Mouse (Mus musculus) lung, embryonic 14.5 days (tissue): ENCODE measurements around the gene Trappc2. TPM values are rescaled to one million over a fixed set of nuclear protein-coding genes. Genes with fewer than 3 reads are reported as not detected.
A peak's percentile ranks its signal among the peaks of the same experiment; 100 is the strongest.

Experiments
- ATAC-seq: fragments of 200-750 bp; cut with Nextera tagmentation; 2 replicates; pipeline ENCODE4 v1.8.0; 2017; ENCODE audit warnings: mild to moderate bottlenecking, moderate TSS enrichment, moderate library complexity; ENCODE audit not compliant: insufficient read depth
- DNase-seq: peaks from one replicate; pipeline ENCODE4 v3.0.0-alpha.2; 2015
- H3K27ac ChIP-seq: fragments of 300-500 bp; sonication (generic); 2 replicates; pipeline ENCODE4 v1.5.1; 2014; ENCODE audit warnings: low read depth, mild to moderate bottlenecking, moderate library complexity
- H3K27me3 ChIP-seq: fragments of 300-500 bp; sonication (generic); 2 replicates; pipeline ENCODE4 v1.6.1; 2014; ENCODE audit warnings: low read length, control low read depth; ENCODE audit not compliant: insufficient read depth
- H3K36me3 ChIP-seq: fragments of 300-500 bp; sonication (generic); 2 replicates; pipeline ENCODE4 v1.6.1; 2014; ENCODE audit warnings: control low read depth; ENCODE audit not compliant: insufficient read depth
- H3K4me1 ChIP-seq: fragments of 300-500 bp; sonication (generic); 2 replicates; pipeline ENCODE4 v1.6.1; 2014; ENCODE audit warnings: antibody characterized with exemption, control low read depth; ENCODE audit not compliant: insufficient read depth
- H3K4me2 ChIP-seq: fragments of 300-500 bp; sonication (generic); 2 replicates; pipeline ENCODE4 v1.6.1; 2014; ENCODE audit warnings: mild to moderate bottlenecking
- H3K4me3 ChIP-seq: fragments of 300-500 bp; sonication (generic); 2 replicates; pipeline ENCODE4 v1.5.1; 2014; ENCODE audit warnings: low read depth, low read length
- H3K9ac ChIP-seq: fragments of 300-500 bp; sonication (generic); 2 replicates; pipeline ENCODE4 v1.6.1; 2014
- H3K9me3 ChIP-seq: fragments of 300-500 bp; sonication (generic); 2 replicates; pipeline ENCODE4 v1.6.1; 2016; ENCODE audit warnings: low read depth, low read length, control low read depth
- CTCF ChIP-seq: IDR thresholded peaks from 2 replicates; pipeline ENCODE4 v1.5.1; 2016; ENCODE audit warnings: antibody characterized with exemption, low read depth
- WGBS: fragments of 180-500 bp; shearing (Covaris S2); extraction: QIAGEN DNeasy Blood & Tissue Kit; methylation state at CpG from one replicate; pipeline ENCODE4 v1.1.7; 2014; 5-methylcytosine and 5-hydroxymethylcytosine counted together
- polyA plus RNA-seq: library from polyadenylated mRNA; unstranded; fragments of >200 nt; fragmentation: Nextera tagmentation; extraction: Ambion mirVana; gene quantifications from 2 replicates; pipeline ENCODE4 v1.2.1, GENCODE M21; 2014

Trappc2 gene
- polyA plus RNA-seq, result 28.1 and 31.7 TPM in 2 replicates

GRCm38 (mm10) chrX:166440036-166440615 is at the start of gene Trappc2:
Gene Trappc2 (plus strand): TSS chrX:166440574.
- Histone ChIP-seq H3K36me3 (no peaks in the 10 kb centered on the region), H3K9me3 (no peaks in the 10 kb centered on the region), H3K4me3 (peak within 1 kb of the TSS; percentile 54), H3K27ac (peak within 1 kb of the TSS; percentile 75; the same call in 1 of the 2 replicates), H3K9ac (peak within 1 kb of the TSS; percentile 74), H3K4me2 (peak within 1 kb of the TSS; percentile 64), H3K27me3 (peaks cover 8% of the 10 kb centered on the region; the same call in 1 of the 2 replicates), H3K4me1 (no peaks in the 10 kb centered on the region)
- no peak for TF ChIP-seq CTCF
- 6% methylated on average over 27 of the region's 36 CpGs for WGBS
- DNase-seq (peak; percentile 23), ATAC-seq (0 out of 2 replicates have a peak, but pooled peaks have one; percentile 16)

- H3K27ac ChIP-seq, result no peak overlapping the region
- H3K9me3 ChIP-seq, result no peaks in the 10 kb centered on the region
- ATAC-seq (no peak), DNase-seq (peak; percentile 4)
- H3K4me2 ChIP-seq, result no peak overlapping the region
- H3K9ac ChIP-seq, result no peak overlapping the region
- no peak overlapping the region for H3K4me3 ChIP-seq
- no peaks in the 10 kb centered on the region for H3K27me3 ChIP-seq
- H3K36me3 ChIP-seq, result 0 out of 2 replicates have a peak, but pooled peaks cover 6% of the 10 kb centered on the region
- 83% methylated on average over 1 of the region's 1 CpGs for WGBS
- peak; percentile 24; the same call in 1 of the 2 replicates for TF ChIP-seq CTCF
- H3K4me1 ChIP-seq, result no peaks in the 10 kb centered on the region
These were observed 46.6 kb upstream of the Trappc2 start for GRCm38 (mm10) chrX:166393753-166394152.

DNA sequence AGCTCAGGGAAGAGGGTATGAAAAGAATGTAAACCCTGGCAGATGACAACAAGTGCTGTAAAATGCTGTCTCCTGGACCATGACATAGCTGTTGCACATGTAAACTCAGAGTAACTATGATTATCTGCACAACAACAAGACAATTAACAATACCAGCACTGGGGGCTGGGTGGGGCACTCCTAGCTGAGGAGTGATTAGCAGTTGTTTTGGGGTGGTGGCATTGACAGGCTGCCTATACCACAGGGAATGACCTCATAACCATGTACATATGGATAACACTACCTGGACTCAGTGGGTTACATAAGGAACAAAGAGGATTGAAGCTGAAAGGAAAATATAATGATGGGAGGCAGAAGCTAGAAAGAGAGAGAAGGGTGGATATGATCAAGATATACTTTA is 32.5 kb upstream of the Trappc2 start:
- peaks cover 28% of the 10 kb centered on the region; the same call in 1 of the 2 replicates for H3K36me3 ChIP-seq
- H3K9ac ChIP-seq, result no peak overlapping the region
- H3K4me2 ChIP-seq, result no peak overlapping the region
- H3K27me3 ChIP-seq, result no peaks in the 10 kb centered on the region
- ATAC-seq, result no peak
- DNase-seq, result no peak
- H3K9me3 ChIP-seq, result no peaks in the 10 kb centered on the region
- H3K27ac ChIP-seq, result no peak overlapping the region
- no peaks in the 10 kb centered on the region for H3K4me1 ChIP-seq
- H3K4me3 ChIP-seq, result no peak overlapping the region
- no peak for TF ChIP-seq CTCF

DNA sequence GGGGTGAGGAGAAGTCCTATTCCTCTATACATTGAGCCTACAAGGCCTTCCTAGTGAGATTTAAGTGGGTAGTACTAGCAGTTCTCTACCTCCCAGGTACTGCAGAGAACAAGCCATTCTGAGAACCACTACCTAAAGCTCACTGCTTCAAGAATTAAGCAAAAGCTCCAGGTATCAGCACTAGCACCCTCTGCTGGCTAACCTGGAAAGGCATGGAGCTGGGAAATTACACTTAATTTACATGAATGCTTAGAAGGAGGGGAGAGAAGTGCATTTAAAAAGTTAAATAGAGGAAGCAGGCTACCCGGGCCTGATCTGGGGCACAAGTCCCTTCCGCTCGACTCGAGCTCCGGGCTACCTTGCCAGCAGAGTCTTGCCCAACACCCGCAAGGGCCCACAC is 24.2 kb upstream of the Trappc2 start:
- peak; percentile 53 for TF ChIP-seq CTCF
- no peaks in the 10 kb centered on the region for H3K4me1 ChIP-seq
- H3K27ac ChIP-seq, result no peak overlapping the region
- H3K4me3 ChIP-seq, result no peak overlapping the region
- no peak overlapping the region for H3K4me2 ChIP-seq
- no peaks in the 10 kb centered on the region for H3K27me3 ChIP-seq
- DNase-seq (peak; percentile 54), ATAC-seq (no peak)
- H3K36me3 ChIP-seq, result 0 out of 2 replicates have a peak, but pooled peaks cover 2% of the 10 kb centered on the region
- H3K9me3 ChIP-seq, result no peaks in the 10 kb centered on the region
- 73% methylated on average over 1 of the region's 6 CpGs for WGBS
- no peak overlapping the region for H3K9ac ChIP-seq

DNA sequence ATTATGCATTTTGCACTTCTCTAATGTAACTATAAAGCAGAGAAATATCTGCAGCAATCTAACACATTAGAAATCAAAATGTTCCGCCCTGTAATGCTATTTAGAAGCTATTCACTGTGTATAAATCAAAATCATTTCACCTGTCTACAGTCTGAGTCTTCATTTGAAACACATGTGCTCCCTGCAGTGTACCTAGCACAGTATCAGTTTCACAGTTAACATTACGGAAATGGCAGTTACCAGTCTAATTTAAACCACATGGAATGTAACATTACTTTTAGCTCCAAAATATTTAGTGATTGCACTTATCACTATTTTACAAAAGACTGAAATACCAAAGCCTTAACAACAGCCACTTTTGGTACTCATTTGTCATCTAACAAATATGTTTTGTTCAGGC is 5.6 kb upstream of the Trappc2 start:
- TF ChIP-seq CTCF, result no peak
- no peak overlapping the region for H3K4me2 ChIP-seq
- DNase-seq (no peak), ATAC-seq (no peak)
- no peak overlapping the region for H3K9ac ChIP-seq
- 85% methylated on average over 2 of the region's 2 CpGs for WGBS
- H3K36me3 ChIP-seq, result 0 out of 2 replicates have a peak, but pooled peaks cover 4% of the 10 kb centered on the region
- no peak overlapping the region for H3K27ac ChIP-seq
- H3K4me1 ChIP-seq, result no peaks in the 10 kb centered on the region
- H3K9me3 ChIP-seq, result no peaks in the 10 kb centered on the region
- H3K4me3 ChIP-seq, result no peak overlapping the region
- H3K27me3 ChIP-seq, result no peaks in the 10 kb centered on the region

- H3K27ac ChIP-seq, result peak within 1 kb of the TSS; percentile 75; the same call in 1 of the 2 replicates
- ATAC-seq, result peak; percentile 99
- peak; percentile 96 for DNase-seq
- TF ChIP-seq CTCF, result no peak
- no peaks in the 10 kb centered on the region for H3K36me3 ChIP-seq
- H3K9me3 ChIP-seq, result no peaks in the 10 kb centered on the region
- peak within 1 kb of the TSS; percentile 54 for H3K4me3 ChIP-seq
- H3K27me3 ChIP-seq, result peaks cover 8% of the 10 kb centered on the region; the same call in 1 of the 2 replicates
- H3K4me1 ChIP-seq, result no peaks in the 10 kb centered on the region
- peak within 1 kb of the TSS; percentile 64 for H3K4me2 ChIP-seq
- WGBS, result 10% methylated on average over 42 of the region's 44 CpGs
- peak within 1 kb of the TSS; percentile 74 for H3K9ac ChIP-seq
These were observed 266 bp downstream of the Trappc2 start, which contains the start of gene Ofd1 for GRCm38 (mm10) chrX:166440616-166441063. Gene Ofd1 (minus strand): TSS chrX:166440704.

GRCm38 (mm10) chrX:166444552-166444951 is 4.2 kb downstream of the Trappc2 start:
- WGBS, result 81% methylated on average over 3 of the region's 3 CpGs

More at GRCm38 (mm10) chrX:166444552-166444951, 4.2 kb downstream of the Trappc2 start:
- ATAC-seq, result no peak
- Histone ChIP-seq H3K4me2 (no peak overlapping the region), H3K4me1 (no peaks in the 10 kb centered on the region), H3K9ac (no peak overlapping the region), H3K27me3 (peaks cover 8% of the 10 kb centered on the region; the same call in 1 of the 2 replicates), H3K27ac (no peak overlapping the region), H3K9me3 (no peaks in the 10 kb centered on the region), H3K36me3 (no peaks in the 10 kb centered on the region), H3K4me3 (no peak overlapping the region)
- TF ChIP-seq CTCF, result no peak
- DNase-seq, result no peak
